ENCODE assay signal across 16 mouse cellular contexts in the genomic region with DNA sequence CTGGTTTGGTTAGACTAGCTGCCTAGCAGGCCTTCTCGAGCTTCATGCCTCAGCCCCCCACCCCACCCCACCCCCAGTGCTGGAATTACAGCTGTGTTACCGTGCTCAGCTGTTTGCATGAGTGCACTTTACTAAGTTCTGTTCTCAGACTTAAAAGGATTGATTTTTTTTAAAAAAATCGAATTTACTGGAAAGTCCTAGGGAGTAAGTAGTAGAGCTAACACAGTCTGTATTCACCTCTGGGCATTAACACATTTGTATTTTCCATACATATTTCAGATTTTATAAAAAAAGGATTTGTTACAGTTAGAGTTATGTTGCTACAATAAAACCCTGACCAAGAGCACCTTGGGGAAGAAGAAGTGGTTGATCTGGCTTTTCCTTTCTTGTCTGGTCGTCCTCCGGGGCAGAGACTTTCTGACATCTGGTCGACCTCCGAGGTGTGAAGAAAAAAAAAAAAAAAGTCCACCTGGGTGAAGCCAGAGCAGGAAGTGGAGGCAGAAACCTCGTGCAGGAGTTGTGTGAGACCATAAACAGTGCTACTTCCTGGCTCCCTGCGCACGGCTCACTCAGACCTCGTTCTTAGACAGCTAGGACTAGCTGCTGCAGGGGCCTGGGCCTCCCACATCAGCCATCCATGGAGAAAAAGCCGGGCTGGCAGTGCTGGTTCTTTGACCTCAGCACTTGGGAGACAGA.
DNase-seq lines count a peak whose midpoint lies in the region; ATAC-seq and TF ChIP-seq lines count a peak whose summit lies in the region.
"Had no signal": no experiment of that assay in that cellular context is flagged by ENCODE, and none has a peak within 500 bp of the region (broad histone marks: within the 10 kb centered on the region; RNA-seq: fewer than 3 reads in every experiment).

No protein-coding gene starts in this region.

- H3K27me3 ChIP-seq in embryonic facial prominence, embryonic 11.5 days (ENCODE audit: control insufficient read depth, insufficient read depth, low read length), result no peaks in the 10 kb centered on the region
- no peaks in the 10 kb centered on the region for H3K27me3 ChIP-seq in embryonic facial prominence, embryonic 10.5 days (replicated peaks; ENCODE audit: low read depth, poor library complexity, severe bottlenecking)
- no peaks in the 10 kb centered on the region for H3K27me3 ChIP-seq in stomach, postnatal 0 days (ENCODE audit: control insufficient read depth, insufficient read depth, low read length)
- H3K27me3 ChIP-seq: liver, embryonic 13.5 days had no signal

- no peak overlapping the region for H3K9ac ChIP-seq in embryonic facial prominence, embryonic 11.5 days (replicated peaks; ENCODE audit: low read length)
- no peak overlapping the region for H3K9ac ChIP-seq in stomach, postnatal 0 days (ENCODE audit: low read length)
- H3K9ac ChIP-seq: liver, embryonic 13.5 days had no signal

- H3K27ac ChIP-seq in embryonic facial prominence, embryonic 11.5 days (replicated peaks; ENCODE audit: low read depth, low read length), result no peak overlapping the region
- H3K27ac ChIP-seq in embryonic facial prominence, embryonic 10.5 days (replicated peaks), result no peak overlapping the region
- H3K27ac ChIP-seq in stomach, postnatal 0 days (replicated peaks), result no peak overlapping the region
- H3K27ac ChIP-seq: heart, adult 2 months; liver, embryonic 13.5 days; macrophage had no signal

- H3K4me3 ChIP-seq in embryonic facial prominence, embryonic 11.5 days (ENCODE audit: low read depth, low read length), result no peak overlapping the region
- H3K4me3 ChIP-seq in embryonic facial prominence, embryonic 10.5 days, result no peak overlapping the region
- no peak overlapping the region for H3K4me3 ChIP-seq in stomach, postnatal 0 days (ENCODE audit: low read depth, low read length)
- H3K4me3 ChIP-seq: heart, adult 2 months; liver, embryonic 13.5 days had no signal

- no peak for TF ChIP-seq CTCF in stomach, postnatal 0 days (IDR thresholded peaks at IDR 0.05; ENCODE audit: low read depth)

- peak; percentile 69 for DNase-seq in embryonic facial prominence, embryonic 11.5 days (ENCODE audit: low spot score)
- no peak for DNase-seq in embryonic facial prominence, embryonic 10.5 days (ENCODE audit: low spot score)
- DNase-seq in spleen, postnatal 36 days (ENCODE audit: low spot score in 2 of 2), result peak; percentile 20 to 29
- no peak for DNase-seq in spleen, postnatal 14 days (ENCODE audit: low spot score in 2 of 2)
- DNase-seq in thymus, postnatal 4 days, result peak; percentile 49
- DNase-seq in gastrocnemius, postnatal 4 days (ENCODE audit: low spot score in 2 of 2), result no peak
- DNase-seq in stomach, postnatal 0 days (ENCODE audit: low spot score), result no peak
- DNase-seq: adrenal gland, adult 8-10 months; cerebellum, postnatal 10 days; heart, adult 2 months; heart, postnatal 36 days; kidney, adult 2 months; liver, embryonic 13.5 days; right cerebral cortex, postnatal 4 days had no signal

- no peak for ATAC-seq in embryonic facial prominence, embryonic 11.5 days (replicated peaks; ENCODE audit: insufficient number of reproducible peaks, low FRiP score, low TSS enrichment, low read depth)
- ATAC-seq in megakaryocyte, adult 5-6 weeks (ENCODE audit: poor library complexity, severe bottlenecking), result peak; percentile 45
- no peak for ATAC-seq in stomach, postnatal 0 days (ENCODE audit: low FRiP score, low TSS enrichment)

- H3K4me2 ChIP-seq in embryonic facial prominence, embryonic 11.5 days (ENCODE audit: low read depth, low read length), result no peak overlapping the region
- no peak overlapping the region for H3K4me2 ChIP-seq in stomach, postnatal 0 days (replicated peaks; ENCODE audit: low read depth)
- H3K4me2 ChIP-seq: liver, embryonic 13.5 days had no signal

- H3K9me3 ChIP-seq in embryonic facial prominence, embryonic 11.5 days (replicated peaks; ENCODE audit: control insufficient read depth, low read length), result no peaks in the 10 kb centered on the region
- H3K9me3 ChIP-seq in embryonic facial prominence, embryonic 10.5 days, result no peaks in the 10 kb centered on the region
- no peaks in the 10 kb centered on the region for H3K9me3 ChIP-seq in stomach, postnatal 0 days (ENCODE audit: control insufficient read depth, low read length)
- H3K9me3 ChIP-seq: liver, embryonic 13.5 days had no signal

- 81% methylated on average over 12 of the region's 12 CpGs for WGBS in embryonic facial prominence, embryonic 11.5 days
- 87% methylated on average over 12 of the region's 12 CpGs for WGBS in embryonic facial prominence, embryonic 10.5 days
- WGBS in stomach, postnatal 0 days, result 73% methylated on average over 12 of the region's 12 CpGs

- no peaks in the 10 kb centered on the region for H3K36me3 ChIP-seq in embryonic facial prominence, embryonic 11.5 days (replicated peaks; ENCODE audit: control insufficient read depth, insufficient read depth, low read depth, low read length)
- peaks cover 15% of the 10 kb centered on the region for H3K36me3 ChIP-seq in embryonic facial prominence, embryonic 10.5 days (replicated peaks)
- H3K36me3 ChIP-seq in stomach, postnatal 0 days (ENCODE audit: control insufficient read depth, insufficient read depth, low read length), result no peaks in the 10 kb centered on the region
- H3K36me3 ChIP-seq: liver, embryonic 13.5 days had no signal

- no peak for TF ChIP-seq EP300 in stomach, postnatal 0 days (optimal IDR thresholded peaks at IDR 0.05)

- no peaks in the 10 kb centered on the region for H3K4me1 ChIP-seq in embryonic facial prominence, embryonic 11.5 days (ENCODE audit: control insufficient read depth, insufficient read depth, low read length)
- peaks cover 13% of the 10 kb centered on the region for H3K4me1 ChIP-seq in embryonic facial prominence, embryonic 10.5 days
- H3K4me1 ChIP-seq in stomach, postnatal 0 days (replicated peaks; ENCODE audit: control insufficient read depth, insufficient read depth), result no peaks in the 10 kb centered on the region

Comparison
In these comparisons a context has a peak if more than half of its experiments do, and no peak if none do; other contexts are left out.
1. DNase-seq: peak in embryonic facial prominence, embryonic 11.5 days (single experiment), spleen, postnatal 36 days (2 of 2) and thymus, postnatal 4 days (single experiment); none in embryonic facial prominence, embryonic 10.5 days (single experiment), spleen, postnatal 14 days (0 of 2), gastrocnemius, postnatal 4 days (0 of 2) and stomach, postnatal 0 days (single experiment).